Mouse (Mus musculus) embryonic facial prominence, embryonic 11.5 days (tissue): Measurements from ENCODE around the gene Stum. TPM values are rescaled to one million over a fixed set of nuclear protein-coding genes. Genes with fewer than 3 reads are reported as not detected.
A peak's percentile ranks its signal among the peaks of the same experiment; 100 is the strongest.

Experiments
- ATAC-seq: fragments of 200-750 bp; cut with Nextera tagmentation; replicated peaks from 2 replicates; pipeline ENCODE4 v1.8.0; 2017; ENCODE audit warnings: low read depth; ENCODE audit not compliant: insufficient number of reproducible peaks, low FRiP score, low TSS enrichment
- DNase-seq: peaks from one replicate; pipeline ENCODE4 v3.0.0-alpha.2; 2015; ENCODE audit warnings: low spot score
- H3K27ac ChIP-seq: fragments of 300-500 bp; sonication (generic); replicated peaks from 2 replicates; pipeline ENCODE4 v1.5.1; 2014; ENCODE audit warnings: mild to moderate bottlenecking, low read depth, low read length, control low read depth
- H3K27me3 ChIP-seq: fragments of 300-500 bp; sonication (generic); 2 replicates; pipeline ENCODE4 v1.6.1; 2014; ENCODE audit warnings: mild to moderate bottlenecking, low read length, moderate library complexity, mixed read lengths; ENCODE audit not compliant: control insufficient read depth, insufficient read depth
- H3K36me3 ChIP-seq: fragments of 300-500 bp; sonication (generic); replicated peaks from 2 replicates; pipeline ENCODE4 v1.6.1; 2014; ENCODE audit warnings: low read depth, mild to moderate bottlenecking, low read length, moderate library complexity, mixed read lengths; ENCODE audit not compliant: control insufficient read depth, insufficient read depth
- H3K4me1 ChIP-seq: fragments of 300-500 bp; sonication (generic); 2 replicates; pipeline ENCODE4 v1.6.1; 2014; ENCODE audit warnings: low read length, mixed read lengths; ENCODE audit not compliant: control insufficient read depth, insufficient read depth
- H3K4me2 ChIP-seq: fragments of 300-500 bp; sonication (generic); 2 replicates; pipeline ENCODE4 v1.6.1; 2014; ENCODE audit warnings: low read depth, mild to moderate bottlenecking, control low read depth, low read length, moderate library complexity
- H3K4me3 ChIP-seq: fragments of 300-500 bp; sonication (generic); 2 replicates; pipeline ENCODE4 v1.5.1; 2014; ENCODE audit warnings: low read depth, low read length, control low read depth
- H3K9ac ChIP-seq: fragments of 300-500 bp; sonication (generic); replicated peaks from 2 replicates; pipeline ENCODE4 v1.6.1; 2014; ENCODE audit warnings: mild to moderate bottlenecking, control low read depth, low read length
- H3K9me3 ChIP-seq: fragments of 300-500 bp; sonication (generic); replicated peaks from 2 replicates; pipeline ENCODE4 v1.6.1; 2016; ENCODE audit warnings: mild to moderate bottlenecking, low read length, inconsistent platforms, mixed read lengths; ENCODE audit not compliant: control insufficient read depth
- WGBS: fragments of 180-500 bp; shearing (Covaris S2); extraction: QIAGEN DNeasy Blood & Tissue Kit; methylation state at CpG from one replicate; pipeline ENCODE4 v1.1.7; 2014; 5-methylcytosine and 5-hydroxymethylcytosine counted together
- polyA plus RNA-seq: library from polyadenylated mRNA; unstranded; fragments of >200 nt; fragmentation: Nextera tagmentation; extraction: Ambion mirVana; gene quantifications from 2 replicates; pipeline ENCODE4 v1.2.1, GENCODE M21; 2014

The Stum gene
- polyA plus RNA-seq, result 1.3 and 1.4 TPM in 2 replicates

DNA sequence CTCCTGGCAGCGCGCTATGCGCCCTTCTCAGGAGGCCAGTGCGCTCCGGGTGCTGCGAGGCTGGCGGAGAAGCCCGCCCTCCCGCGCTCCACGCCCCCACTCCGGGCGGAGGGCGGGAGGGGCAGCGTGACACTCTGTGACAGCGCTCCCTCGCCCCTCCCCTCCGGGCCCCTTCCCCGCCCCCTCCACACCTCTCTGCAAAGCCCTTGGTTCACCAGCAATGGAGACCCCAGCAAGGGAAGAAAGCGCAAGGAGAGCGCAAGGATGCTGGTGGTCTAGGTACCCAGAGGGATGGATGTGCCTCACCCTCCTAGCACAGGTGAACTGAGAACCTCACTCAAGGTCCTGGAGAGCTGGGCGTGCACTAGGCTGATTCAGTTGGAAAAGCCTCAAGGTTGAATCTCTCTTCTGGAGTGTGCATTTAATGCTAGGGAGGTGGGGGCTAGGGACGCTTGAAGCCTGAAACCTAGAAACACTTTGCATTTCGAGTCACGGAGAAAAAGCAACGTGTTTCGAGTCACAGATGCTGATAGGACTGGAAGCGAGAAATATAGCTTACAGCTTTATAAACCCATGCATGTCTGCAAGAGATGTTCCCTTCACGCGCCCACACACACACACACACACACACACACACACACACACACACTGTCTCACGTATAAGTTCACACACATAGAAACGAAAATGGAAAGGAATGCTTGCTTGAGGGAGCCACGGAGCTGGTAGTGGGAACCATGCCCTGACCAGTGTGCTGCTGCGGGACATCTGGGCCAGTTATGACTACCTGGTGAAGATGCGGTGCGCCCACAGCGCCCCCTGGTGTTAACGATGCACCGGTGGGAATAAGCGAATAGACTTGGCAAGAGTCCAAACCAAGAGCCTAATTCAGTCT is at the start of gene Stum:
Stum (minus strand) TSS at position 106 of the 893 bp plus-strand sequence.
- Histone ChIP-seq H3K4me3 (peak within 1 kb of the TSS; percentile 41), H3K36me3 (no peaks in the 10 kb centered on the region), H3K27ac (no peak within 1 kb of the TSS), H3K9ac (peak within 1 kb of the TSS; percentile 37), H3K27me3 (peaks cover 8% of the 10 kb centered on the region), H3K4me1 (peaks cover 7% of the 10 kb centered on the region; the same call in 1 of the 2 replicates), H3K4me2 (peak within 1 kb of the TSS; percentile 84), H3K9me3 (no peaks in the 10 kb centered on the region)
- DNase-seq (peak; percentile 83), ATAC-seq (peak; percentile 56)
- 3% methylated on average over 40 of the region's 40 CpGs for WGBS

DNA sequence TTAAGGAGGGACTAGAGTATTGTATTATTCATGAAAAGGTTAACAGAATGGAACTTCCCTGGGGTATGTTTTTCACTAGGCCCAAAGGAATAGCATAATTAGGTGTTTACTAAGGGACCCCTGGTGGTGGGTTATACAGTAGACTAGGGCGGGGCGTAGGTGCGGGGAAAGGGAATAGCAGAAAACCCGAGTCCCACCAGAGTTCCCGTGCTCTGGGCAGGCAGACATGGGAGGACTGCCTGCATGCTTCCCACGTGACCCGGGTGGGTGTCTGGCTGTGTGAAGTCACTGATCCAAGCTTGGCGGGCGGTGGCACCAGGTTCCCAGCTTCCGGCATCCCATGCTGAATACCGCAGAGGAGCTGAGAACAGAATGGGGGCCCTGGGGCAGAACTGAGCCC is 49.4 kb upstream of the Stum start:
- no peak overlapping the region for H3K27ac ChIP-seq
- 91% methylated on average over 11 of the region's 11 CpGs for WGBS
- no peak for ATAC-seq

DNA sequence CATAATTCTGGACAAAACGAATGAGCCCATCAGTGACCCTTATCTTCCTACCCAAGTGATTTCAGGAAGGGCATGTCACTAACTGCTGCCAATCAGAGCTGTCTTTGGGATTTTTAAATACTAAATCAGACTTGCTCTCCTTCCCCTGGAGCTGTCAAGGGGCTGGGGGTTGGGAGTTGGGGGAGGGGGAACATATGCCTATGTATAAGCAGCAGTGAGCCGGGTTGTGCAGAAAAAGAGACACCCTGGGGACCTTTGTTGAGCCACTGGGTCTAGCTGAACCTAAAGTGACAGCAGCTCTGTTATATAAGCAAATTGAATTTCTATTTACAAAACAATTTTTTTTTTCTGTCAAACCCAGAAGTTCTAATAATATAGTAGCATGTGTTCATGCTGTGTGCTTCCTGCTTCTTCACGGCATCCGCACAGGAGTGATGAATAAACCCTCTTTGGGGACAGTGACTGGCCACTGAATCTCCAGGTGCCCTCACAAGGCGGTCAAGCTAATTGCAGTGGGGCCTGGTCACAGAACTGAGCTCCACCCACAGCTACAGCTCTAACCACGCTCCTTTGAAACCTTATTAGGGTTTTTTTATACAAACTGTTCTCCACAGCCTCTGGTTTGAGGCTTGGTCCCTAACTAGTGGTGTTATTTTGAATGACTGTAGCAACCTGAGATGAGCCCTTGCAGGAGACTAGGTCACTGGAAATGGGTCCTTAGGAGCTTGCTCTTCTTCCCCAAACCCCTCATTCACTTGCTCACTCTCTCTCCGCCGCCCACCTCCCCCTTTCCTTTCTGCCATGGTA is 47.4 kb upstream of the Stum start:
- no peak overlapping the region for H3K4me3 ChIP-seq
- WGBS, result 58% methylated on average over 8 of the region's 8 CpGs
- H3K4me1 ChIP-seq, result no peaks in the 10 kb centered on the region
- ATAC-seq, result no peak
- H3K9me3 ChIP-seq, result no peaks in the 10 kb centered on the region
- no peak overlapping the region for H3K27ac ChIP-seq
- no peak overlapping the region for H3K9ac ChIP-seq
- H3K27me3 ChIP-seq, result no peaks in the 10 kb centered on the region
- H3K4me2 ChIP-seq, result no peak overlapping the region
- no peak for DNase-seq
- no peaks in the 10 kb centered on the region for H3K36me3 ChIP-seq

More for the DNA sequence above, 49.4 kb upstream of the Stum start:
- Histone ChIP-seq H3K4me3 (no peak overlapping the region), H3K36me3 (no peaks in the 10 kb centered on the region), H3K4me1 (no peaks in the 10 kb centered on the region), H3K9me3 (no peaks in the 10 kb centered on the region), H3K4me2 (no peak overlapping the region), H3K9ac (no peak overlapping the region), H3K27me3 (no peaks in the 10 kb centered on the region)
- DNase-seq, result no peak

DNA sequence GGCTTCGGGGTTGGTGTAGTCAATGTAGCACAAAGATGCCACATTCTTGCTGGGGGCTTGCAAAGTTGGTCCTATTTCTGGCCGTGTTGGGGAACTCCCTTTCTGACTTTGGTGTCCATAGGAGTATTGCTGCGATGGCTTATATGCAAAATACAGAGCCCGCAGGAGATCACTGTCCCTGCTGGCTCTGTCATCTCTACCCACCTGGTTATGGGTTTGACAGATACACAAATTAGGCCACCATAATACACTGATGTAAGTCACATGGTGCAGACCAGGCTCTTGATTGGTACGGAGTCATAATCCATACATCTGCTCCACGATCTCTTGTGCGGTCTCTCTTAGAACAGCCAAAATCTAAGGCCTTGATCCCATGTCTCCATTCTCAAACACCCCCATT is 46.5 kb upstream of the Stum start:
- no peak for ATAC-seq
- Histone ChIP-seq H3K27ac (no peak overlapping the region), H3K36me3 (no peaks in the 10 kb centered on the region), H3K4me2 (no peak overlapping the region), H3K9me3 (no peaks in the 10 kb centered on the region), H3K27me3 (no peaks in the 10 kb centered on the region), H3K4me1 (no peaks in the 10 kb centered on the region), H3K4me3 (no peak overlapping the region), H3K9ac (no peak overlapping the region)
- DNase-seq, result no peak
- WGBS, result 91% methylated on average over 7 of the region's 7 CpGs

DNA sequence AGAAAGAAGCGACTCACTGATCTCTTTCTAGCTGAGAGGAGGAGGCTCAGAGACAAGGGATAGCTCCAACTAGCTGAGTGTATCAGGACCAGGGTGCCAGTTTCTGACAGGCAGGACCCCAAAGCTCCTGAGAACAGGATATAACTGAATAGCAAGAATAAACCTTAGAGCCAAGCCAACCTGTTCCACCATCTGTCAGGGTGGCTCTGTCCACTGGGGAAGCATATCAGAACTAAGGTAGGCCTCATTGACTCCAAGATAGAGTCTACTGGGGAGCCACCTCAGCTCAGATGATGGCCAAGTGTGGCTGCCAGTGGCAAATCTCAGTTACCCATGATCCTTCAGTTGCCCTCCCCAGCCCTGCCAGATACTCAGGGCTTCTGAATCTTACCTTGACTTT is 42.0 kb upstream of the Stum start:
- Histone ChIP-seq H3K4me1 (no peaks in the 10 kb centered on the region), H3K9me3 (no peaks in the 10 kb centered on the region), H3K4me3 (no peak overlapping the region), H3K27me3 (no peaks in the 10 kb centered on the region), H3K36me3 (no peaks in the 10 kb centered on the region), H3K9ac (no peak overlapping the region), H3K4me2 (no peak overlapping the region), H3K27ac (no peak overlapping the region)
- 80% methylated on average over 1 of the region's 1 CpGs for WGBS
- ATAC-seq, result no peak
- no peak for DNase-seq

DNA sequence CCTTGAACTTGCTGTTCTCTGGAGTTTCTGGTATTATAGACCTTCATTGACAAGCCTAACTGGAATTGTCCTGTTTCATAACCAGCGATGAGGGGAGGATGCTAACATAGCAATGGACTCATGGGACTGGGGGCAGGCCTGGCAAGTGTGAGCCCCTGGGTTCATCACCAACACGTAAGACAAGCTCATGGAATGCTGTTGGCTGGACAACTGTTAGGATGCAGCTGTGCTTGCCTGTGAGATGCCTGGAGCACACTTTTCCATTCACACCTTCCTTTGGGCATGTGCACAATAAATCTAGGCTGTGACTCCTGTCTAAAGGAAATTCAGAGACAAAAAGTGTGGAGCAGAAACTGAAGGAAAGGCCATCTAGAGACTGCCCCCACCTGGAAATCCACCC is 40.0 kb upstream of the Stum start:
- no peak for DNase-seq
- Histone ChIP-seq H3K4me2 (no peak overlapping the region), H3K4me3 (no peak overlapping the region), H3K36me3 (no peaks in the 10 kb centered on the region), H3K27ac (no peak overlapping the region), H3K4me1 (no peaks in the 10 kb centered on the region), H3K9me3 (no peaks in the 10 kb centered on the region), H3K9ac (no peak overlapping the region), H3K27me3 (no peaks in the 10 kb centered on the region)
- ATAC-seq, result no peak
- WGBS, result 83% methylated on average over 2 of the region's 2 CpGs

DNA sequence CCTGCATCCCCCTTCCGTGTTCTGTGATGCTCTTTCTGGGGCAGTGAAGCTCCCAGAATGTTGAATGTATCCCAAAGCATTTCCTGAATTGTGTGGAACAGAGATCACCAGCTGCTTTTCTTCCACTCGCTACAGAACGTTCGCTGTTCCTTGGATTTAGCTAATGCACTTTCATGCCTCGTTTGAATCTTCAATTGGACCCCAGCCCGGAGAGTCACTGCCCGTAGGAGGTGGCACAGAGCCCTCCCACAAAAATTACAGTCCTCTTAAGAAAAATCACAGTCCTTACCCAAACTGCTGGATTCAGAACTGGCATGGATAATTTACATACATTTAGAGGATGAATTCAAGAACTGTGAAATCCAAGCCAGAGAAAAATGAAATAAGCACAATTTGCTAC is 36.9 kb upstream of the Stum start:
- Histone ChIP-seq H3K4me2 (no peak overlapping the region), H3K36me3 (no peaks in the 10 kb centered on the region), H3K9me3 (no peaks in the 10 kb centered on the region), H3K9ac (no peak overlapping the region), H3K4me1 (no peaks in the 10 kb centered on the region), H3K27ac (no peak overlapping the region), H3K4me3 (no peak overlapping the region), H3K27me3 (no peaks in the 10 kb centered on the region)
- DNase-seq (no peak), ATAC-seq (no peak)
- WGBS, result 55% methylated on average over 7 of the region's 7 CpGs

DNA sequence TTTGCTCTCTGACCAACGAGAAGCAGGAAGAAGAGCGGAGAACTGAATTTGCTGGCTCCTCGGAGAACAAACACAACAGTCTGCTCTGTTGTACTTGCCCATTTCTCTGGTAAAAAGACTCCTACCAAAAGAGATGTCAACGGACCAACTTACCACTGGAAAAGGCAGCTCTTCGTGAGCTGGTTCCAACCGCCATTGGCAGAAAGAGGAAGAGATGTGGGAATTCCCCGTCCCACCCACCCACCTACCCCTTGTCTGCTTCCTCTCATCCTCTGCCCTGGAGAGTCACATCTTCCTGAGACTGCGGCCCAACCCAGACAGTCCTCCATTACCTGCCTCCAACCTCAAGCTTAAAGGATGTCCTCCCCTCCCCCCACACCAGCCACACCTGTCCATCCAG is 36.2 kb upstream of the Stum start:
- Histone ChIP-seq H3K9ac (no peak overlapping the region), H3K36me3 (no peaks in the 10 kb centered on the region), H3K4me1 (no peaks in the 10 kb centered on the region), H3K4me2 (no peak overlapping the region), H3K27ac (no peak overlapping the region), H3K9me3 (no peaks in the 10 kb centered on the region), H3K4me3 (no peak overlapping the region), H3K27me3 (no peaks in the 10 kb centered on the region)
- no peak for ATAC-seq
- DNase-seq, result no peak
- WGBS, result 89% methylated on average over 8 of the region's 8 CpGs
